ENCODE assay signal across 8 mouse cellular contexts in the genomic region with DNA sequence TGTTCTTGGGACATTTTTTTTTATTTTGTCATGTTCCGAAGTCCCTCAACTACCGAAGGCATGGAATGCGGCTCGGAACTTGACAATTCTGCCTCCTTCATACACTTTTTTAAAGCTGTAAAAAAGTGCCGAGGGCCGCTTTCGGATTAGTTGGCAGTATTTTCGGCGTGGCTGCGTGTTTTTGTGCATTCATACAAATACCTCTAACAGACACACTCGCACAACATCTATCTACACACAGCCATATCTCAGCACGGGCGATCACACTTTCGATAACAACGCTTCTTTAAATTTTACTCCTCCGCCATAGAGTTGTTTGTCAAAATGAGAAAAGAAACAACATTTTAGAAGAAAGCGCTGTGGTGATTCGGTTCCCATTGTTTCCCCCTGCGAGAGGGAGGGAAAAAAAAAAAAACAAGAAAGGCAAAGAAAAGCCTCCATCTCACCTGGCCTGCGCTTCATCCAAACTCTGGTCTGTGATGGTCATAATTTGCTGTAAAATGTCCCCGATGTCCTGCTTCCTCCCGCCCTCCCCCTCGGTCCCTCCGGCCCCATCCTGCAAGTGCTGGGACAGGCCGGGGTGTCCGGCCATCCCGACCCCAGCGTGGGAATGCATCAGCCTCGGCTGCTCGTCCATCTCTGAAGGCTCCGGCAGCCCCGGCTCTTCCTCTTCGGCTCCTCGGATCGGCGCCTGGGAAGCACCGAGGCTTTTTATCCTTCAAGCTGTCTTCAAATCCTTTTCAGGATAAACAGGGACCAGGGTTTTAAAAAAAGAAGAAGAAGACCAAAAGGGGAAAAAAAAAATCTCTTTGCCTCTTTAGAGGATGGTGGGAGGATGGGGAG. TPM values are rescaled to one million over a fixed set of nuclear protein-coding genes. Genes with fewer than 3 reads are reported as not detected.
DNase-seq lines count a peak whose midpoint lies in the region; ATAC-seq lines count a peak whose summit lies in the region.

No protein-coding gene starts in this region.

- no peak; the same call in 1 of the 2 replicates for ATAC-seq in kidney, embryonic 14.5 days (ENCODE audit: low FRiP score, low TSS enrichment)
- ATAC-seq in stomach, embryonic 16.5 days (ENCODE audit: insufficient read depth, low FRiP score), result no peak

- no peaks in the 10 kb centered on the region for H3K27me3 ChIP-seq in kidney, embryonic 14.5 days (ENCODE audit: control insufficient read depth, insufficient read depth, low read length)
- no peaks in the 10 kb centered on the region for H3K27me3 ChIP-seq in stomach, embryonic 16.5 days (ENCODE audit: control insufficient read depth, insufficient read depth, low read length)

- intact Hi-C loops in gastrocnemius, postnatal 36 days (cut with DNase I), result loop anchor here (2.0 to 10.0 kb wide), 3 partner anchors 46 to 336 kb away; no protein-coding TSS in a partner anchor

- under 1% methylated on average over 37 of the region's 37 CpGs for WGBS in kidney, embryonic 14.5 days
- WGBS in stomach, embryonic 16.5 days, result 0% methylated on average over 37 of the region's 37 CpGs

- DNase-seq in thymus, postnatal 14 days, result peak; percentile 9
- DNase-seq in thymus, postnatal 25 days, result no peak
- peak; percentile 73 for DNase-seq in cerebellum, postnatal 10 days
- peak; percentile 14 to 35 for DNase-seq in gastrocnemius, postnatal 36 days
- DNase-seq in lung, postnatal 36 days, result peak; percentile 42
- no peak for DNase-seq in urinary bladder, postnatal 10 days (ENCODE audit: low spot score)

- 0 out of 2 replicates have a peak, but pooled peaks cover 5% of the 10 kb centered on the region for H3K4me1 ChIP-seq in kidney, embryonic 14.5 days (ENCODE audit: control insufficient read depth, insufficient read depth, low read length)
- H3K4me1 ChIP-seq in stomach, embryonic 16.5 days (ENCODE audit: control insufficient read depth, insufficient read depth, low read length), result peaks cover 14% of the 10 kb centered on the region

- peak overlapping the region; percentile 98 for H3K9ac ChIP-seq in kidney, embryonic 14.5 days (ENCODE audit: low read depth, low read length)
- H3K9ac ChIP-seq in stomach, embryonic 16.5 days (ENCODE audit: low read length), result peak overlapping the region; percentile 95

- H3K36me3 ChIP-seq in kidney, embryonic 14.5 days (ENCODE audit: control insufficient read depth, insufficient read depth, low read length), result peaks cover 4% of the 10 kb centered on the region; the same call in 1 of the 2 replicates
- H3K36me3 ChIP-seq in stomach, embryonic 16.5 days (ENCODE audit: control insufficient read depth, insufficient read depth, low read length), result no peaks in the 10 kb centered on the region

- peak overlapping the region; percentile 61 for H3K4me2 ChIP-seq in kidney, embryonic 14.5 days (replicated peaks; ENCODE audit: low read depth, low read length)
- peak overlapping the region; percentile 76 for H3K4me2 ChIP-seq in stomach, embryonic 16.5 days (ENCODE audit: low read depth, low read length)

- H3K4me3 ChIP-seq in kidney, embryonic 14.5 days (ENCODE audit: low read length), result peak overlapping the region; percentile 99
- H3K4me3 ChIP-seq in stomach, embryonic 16.5 days (replicated peaks; ENCODE audit: low read length), result peak overlapping the region; percentile 88

- peak overlapping the region; percentile 100 for H3K27ac ChIP-seq in kidney, embryonic 14.5 days (ENCODE audit: low read depth, low read length)
- H3K27ac ChIP-seq in stomach, embryonic 16.5 days (ENCODE audit: low read length), result peak overlapping the region; percentile 100

- no peaks in the 10 kb centered on the region for H3K9me3 ChIP-seq in kidney, embryonic 14.5 days (ENCODE audit: control insufficient read depth, low read length)
- H3K9me3 ChIP-seq in stomach, embryonic 16.5 days (replicated peaks; ENCODE audit: control insufficient read depth, low read length), result no peaks in the 10 kb centered on the region

RNA-seq across cellular contexts. Expression of a gene that starts 1.0 kb away (rescaled TPM):
- total RNA-seq in gastrocnemius, postnatal 36 days (2021), result 10 to 100 TPM; 15.1 to 17.7 TPM
- polyA plus RNA-seq in kidney, embryonic 14.5 days (2014; fragmentation: Nextera tagmentation; extraction: Ambion mirVana), result 107 and 120 TPM in 2 replicates
- 32.4 and 35.6 TPM in 2 replicates for polyA plus RNA-seq in stomach, embryonic 16.5 days (2015; fragmentation: Nextera tagmentation; extraction: Ambion mirVana)

Comparison
In these comparisons a context has a peak if more than half of its experiments do, and no peak if none do; other contexts are left out.
1. DNase-seq: peak in thymus, postnatal 14 days (single experiment), cerebellum, postnatal 10 days (2 of 2), gastrocnemius, postnatal 36 days (2 of 2) and lung, postnatal 36 days (single experiment); none in thymus, postnatal 25 days (single experiment) and urinary bladder, postnatal 10 days (single experiment).